Mouse (Mus musculus): ENCODE results near the gene Rasal1.

Gene Rasal1

DNA sequence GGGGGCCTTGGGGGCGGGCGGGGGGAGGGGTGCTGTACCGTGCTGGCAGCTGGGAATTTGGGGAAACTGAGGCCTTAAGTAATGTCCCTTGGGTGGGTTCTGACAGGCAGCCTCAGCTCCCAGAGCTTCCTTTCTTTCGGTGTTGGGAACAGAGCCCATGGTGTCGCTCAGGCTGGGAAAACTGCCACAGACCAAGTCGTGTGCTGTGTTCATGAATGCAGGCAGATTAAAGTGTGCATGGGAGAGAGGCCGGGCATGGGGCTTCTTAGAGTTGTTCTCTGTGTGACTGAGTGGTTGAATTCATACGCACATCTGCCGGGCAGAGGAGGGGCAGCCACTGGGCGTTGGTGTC lies 26.8 kb upstream of the Rasal1 start:
- no peak for DNase-seq (ENCODE audit: low read depth, low spot score)

DNA sequence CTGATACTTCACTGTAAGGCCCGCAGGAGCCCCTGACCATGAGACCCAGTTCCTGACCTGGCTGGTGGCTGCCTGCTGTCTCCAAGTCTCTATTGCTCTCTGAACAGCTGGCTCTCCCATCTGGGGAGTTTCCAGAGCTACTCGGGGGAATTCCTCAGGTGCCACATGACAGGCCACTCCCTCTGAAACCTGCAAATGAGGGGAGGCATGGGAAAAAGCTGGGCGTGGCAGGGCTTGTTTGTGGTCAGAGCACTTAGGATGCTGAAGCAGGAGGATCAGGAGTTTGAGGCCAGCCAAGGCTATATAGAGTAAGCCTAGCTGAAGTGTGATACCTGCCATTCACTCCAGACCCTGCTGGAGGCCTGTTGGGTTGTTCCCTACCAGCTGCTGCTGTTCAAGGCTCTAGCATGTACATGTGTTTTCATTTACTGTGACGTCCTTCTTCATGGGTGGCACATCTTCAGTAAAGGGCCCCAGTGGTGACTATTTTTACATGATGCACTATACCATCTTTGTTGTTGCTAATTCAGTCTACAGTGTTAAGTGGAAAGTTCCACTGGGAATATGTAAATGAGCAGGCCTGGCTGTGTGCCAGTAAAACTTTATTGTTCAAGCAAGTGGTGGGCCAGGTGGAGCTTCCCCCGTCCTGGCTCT lies 26.3 kb upstream of the Rasal1 start:
- DNase-seq (ENCODE audit: low read depth, low spot score) = peak; percentile 79

DNA sequence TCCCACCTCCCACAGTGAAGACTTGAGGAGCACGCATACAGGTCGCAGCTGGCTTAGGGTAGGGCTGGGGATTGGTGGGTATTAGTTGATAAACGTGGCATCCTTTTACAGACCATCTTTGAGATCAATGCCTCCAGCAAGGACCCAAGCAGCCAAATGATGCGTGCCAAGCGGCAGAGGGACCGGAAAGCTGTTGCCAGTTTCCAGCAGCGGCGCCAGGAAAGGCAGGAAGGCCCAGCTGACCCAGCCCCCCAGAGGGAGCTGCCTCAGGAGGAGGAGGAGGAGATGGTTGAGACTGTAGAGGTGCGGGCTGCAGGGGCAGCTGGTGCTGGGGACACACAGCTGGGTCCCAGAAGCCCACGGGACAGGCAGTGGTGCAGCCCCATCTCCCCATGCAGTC lies 24.2 kb upstream of the Rasal1 start:
- no peak for DNase-seq (ENCODE audit: low read depth, low spot score)

DNA sequence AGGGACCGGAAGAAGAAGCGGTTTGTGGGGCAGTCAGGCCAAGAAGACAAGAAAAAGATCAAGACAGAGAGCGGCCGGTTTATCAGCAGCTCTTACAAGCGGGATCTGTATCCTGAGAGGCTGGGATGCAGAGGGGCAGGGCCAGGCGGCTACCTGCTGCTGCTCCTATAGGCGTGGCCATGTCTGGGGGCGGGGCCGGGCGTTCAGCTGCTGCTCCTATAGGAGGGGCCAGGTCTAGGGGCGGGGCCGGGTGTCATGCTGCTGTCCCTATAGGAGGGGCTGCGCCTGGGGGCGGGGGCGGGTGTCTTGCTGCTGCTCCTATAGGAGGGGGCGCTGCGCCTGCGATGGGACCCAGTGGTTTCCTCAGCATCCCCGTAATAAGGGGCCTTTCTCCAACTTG lies 22.2 kb upstream of the Rasal1 start:
- DNase-seq (ENCODE audit: low read depth, low spot score) = peak; percentile 98

DNA sequence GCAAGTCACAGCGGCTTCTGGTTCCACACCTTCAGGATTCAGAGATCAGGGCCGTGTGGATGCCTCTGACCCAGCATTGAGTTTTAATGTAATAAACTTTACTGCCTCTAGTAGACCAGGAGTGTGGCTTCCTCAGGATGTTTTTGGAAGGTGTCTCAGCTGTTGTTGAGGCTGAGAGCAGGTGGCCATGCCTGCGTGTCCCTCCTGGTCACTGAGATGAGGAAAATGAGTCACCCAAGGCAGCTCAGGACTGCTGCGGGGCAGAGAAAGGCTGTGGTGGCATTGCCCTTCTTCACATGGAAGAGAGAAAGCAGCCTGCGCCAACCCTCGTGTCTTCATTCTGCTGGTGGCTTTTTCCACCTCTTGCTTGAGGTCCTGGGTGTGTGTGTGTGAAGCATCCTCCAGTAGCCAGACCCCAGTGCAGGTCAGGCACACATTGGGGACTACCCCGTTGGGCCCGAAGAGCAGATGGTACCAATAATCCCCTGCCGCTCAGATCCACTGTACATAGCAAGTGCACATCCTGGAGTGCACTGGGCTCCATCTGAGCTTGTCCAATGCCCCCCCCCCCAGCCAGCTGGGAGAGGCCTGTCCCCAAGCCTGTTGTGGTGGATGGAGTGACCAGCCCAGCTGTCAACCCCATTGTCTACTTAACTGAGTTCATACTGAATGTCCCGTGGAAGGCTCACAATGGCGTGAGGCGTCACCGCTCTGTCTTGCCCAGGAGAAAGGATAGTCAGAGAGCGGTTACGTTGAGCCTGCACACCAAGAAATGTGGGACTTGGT lies 20.9 kb upstream of the Rasal1 start:
- no peak for DNase-seq (ENCODE audit: low read depth, low spot score)

DNA sequence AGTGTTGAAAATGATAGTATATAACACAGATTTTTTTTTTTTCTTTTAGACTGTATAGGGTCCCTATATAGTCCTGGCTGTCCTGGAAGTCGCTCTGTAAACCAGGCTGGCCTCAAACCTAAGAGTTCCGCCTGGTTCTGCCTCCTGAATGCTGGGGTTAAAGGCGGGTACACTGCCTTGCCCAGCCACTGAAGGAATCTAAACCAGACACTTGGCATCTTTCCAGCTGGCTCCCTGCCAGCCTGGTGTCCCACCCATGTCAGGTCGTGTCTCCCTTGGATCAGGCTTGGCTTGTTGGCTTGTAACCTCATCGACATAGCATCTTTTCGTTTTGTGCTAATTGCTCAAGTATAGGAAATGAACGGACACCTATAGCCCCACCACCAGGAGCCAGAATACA lies 20.0 kb upstream of the Rasal1 start:
- peak; percentile 56 for DNase-seq (ENCODE audit: low read depth, low spot score)

DNA sequence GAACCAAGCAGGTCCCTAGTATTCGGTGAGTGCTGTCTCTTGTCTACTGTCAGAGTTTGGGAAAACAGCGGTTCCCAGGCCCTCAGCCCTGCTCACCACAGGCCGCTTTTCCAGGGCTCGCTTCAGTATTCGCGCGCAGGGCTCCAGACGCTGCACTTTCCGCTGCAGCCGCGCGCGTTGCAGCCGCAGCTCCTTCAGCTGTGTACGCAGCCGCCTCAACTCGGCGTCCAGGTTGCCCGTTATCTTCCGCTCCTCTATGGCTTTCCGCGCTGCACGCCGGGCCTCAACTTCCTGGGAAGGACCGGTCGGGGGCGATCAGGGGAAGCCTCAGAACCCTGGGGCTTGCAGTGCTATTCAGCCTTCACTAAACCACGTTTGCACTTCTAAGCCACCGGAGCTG lies 17.5 kb upstream of the Rasal1 start:
- DNase-seq (ENCODE audit: low read depth, low spot score) = peak; percentile 50

DNA sequence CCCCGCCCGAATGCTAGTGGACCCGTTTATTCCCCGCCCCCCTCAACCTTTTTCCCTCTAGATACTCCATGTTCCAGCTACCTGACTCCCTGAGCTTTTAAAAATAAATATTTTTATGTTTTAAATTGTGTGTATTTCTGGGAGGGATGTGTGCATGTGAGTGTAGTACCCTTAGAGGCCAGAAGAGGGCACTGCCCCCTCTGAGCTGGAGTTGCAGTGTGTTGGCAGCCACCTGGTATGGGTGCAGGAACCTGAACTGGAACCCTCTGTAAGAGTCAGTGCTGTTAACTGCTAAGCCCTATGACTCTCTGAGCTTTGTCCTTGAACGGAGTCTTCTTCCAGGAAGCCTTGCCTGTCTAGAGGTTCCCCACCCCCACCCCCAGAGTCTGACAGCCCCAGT lies 16.7 kb upstream of the Rasal1 start:
- peak; percentile 50 for DNase-seq (ENCODE audit: low read depth, low spot score)

DNA sequence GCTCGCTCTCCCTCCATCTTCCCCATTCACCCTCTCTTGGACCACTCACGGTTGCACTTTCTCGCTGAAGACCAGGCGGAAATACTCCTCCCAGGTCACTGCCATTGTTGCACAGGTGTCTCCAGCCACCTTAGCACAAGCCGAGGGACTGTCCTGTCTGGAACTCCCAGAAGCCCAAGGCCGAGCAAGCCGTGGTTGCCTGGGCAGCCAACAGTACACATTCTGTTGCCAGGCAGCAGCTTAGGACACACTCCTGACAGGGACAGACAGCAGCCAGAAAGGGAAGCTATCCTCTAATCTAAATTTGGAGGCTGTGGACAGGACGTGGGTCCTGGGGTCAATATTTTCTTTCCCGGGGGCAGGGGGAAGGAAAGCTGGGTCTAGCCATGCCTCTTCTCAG lies 14.5 kb upstream of the Rasal1 start, which contains the start of gene Cfap73:
Gene Cfap73 (minus strand): TSS at position 105 of the 400 bp plus-strand sequence.
- DNase-seq (ENCODE audit: low read depth, low spot score) = no peak

DNA sequence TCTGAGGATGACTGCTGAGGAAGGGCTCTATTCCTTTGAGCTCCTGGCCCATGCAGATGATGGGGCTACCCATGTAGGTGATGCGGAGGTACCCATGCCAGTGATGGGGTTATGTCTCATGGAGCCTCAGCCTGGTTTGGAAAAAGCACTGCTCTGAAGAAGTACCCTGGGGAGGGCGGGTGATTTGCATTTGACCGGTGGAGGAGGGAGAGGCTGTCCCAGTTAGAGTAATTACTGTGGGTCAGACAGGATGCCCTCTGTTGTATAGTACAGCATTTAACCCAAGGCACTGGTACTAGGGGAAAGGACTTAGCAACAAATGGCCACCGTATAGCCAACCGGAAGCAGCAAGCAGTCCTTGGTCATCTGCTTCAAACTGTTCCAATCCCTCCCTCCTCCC lies 13.8 kb upstream of the Rasal1 start:
- no peak for DNase-seq (ENCODE audit: low read depth, low spot score)

DNA sequence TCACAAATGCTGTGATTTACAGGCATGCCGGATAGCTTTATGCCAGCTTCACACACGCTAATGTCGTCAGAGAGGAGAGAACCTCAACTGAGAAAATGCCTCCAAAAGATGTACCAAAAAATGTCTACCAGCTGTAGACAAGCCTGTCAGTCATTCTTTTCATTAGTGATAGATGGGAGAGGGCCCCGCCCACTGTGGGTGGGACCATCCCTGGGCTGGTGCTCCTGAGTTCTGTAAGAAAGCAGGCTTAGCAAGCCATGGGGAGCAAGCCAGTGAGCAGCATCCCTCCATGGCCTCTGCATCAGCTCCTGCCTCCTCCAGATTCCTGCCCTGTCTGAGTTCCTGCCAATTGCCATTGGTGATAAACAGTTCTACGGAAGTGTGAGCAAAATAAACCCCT lies 13.0 kb upstream of the Rasal1 start:
- DNase-seq (ENCODE audit: low read depth, low spot score) = peak; percentile 72

DNA sequence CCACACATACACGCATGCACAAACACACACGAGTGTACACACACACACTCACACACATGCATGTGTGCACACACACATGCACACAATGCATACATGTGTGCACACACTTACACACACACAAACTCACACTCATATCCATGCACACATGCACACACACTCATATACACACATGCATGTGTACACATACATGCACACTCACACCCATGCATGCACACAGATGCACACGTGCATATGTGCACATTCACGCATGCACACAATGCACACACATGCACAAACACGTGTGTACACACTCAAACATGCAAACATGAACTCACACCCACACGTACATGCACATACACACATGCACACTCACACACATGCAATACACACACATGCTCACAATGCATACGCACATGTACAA lies 8.5 kb upstream of the Rasal1 start:
- DNase-seq (ENCODE audit: low read depth, low spot score) = no peak

DNA sequence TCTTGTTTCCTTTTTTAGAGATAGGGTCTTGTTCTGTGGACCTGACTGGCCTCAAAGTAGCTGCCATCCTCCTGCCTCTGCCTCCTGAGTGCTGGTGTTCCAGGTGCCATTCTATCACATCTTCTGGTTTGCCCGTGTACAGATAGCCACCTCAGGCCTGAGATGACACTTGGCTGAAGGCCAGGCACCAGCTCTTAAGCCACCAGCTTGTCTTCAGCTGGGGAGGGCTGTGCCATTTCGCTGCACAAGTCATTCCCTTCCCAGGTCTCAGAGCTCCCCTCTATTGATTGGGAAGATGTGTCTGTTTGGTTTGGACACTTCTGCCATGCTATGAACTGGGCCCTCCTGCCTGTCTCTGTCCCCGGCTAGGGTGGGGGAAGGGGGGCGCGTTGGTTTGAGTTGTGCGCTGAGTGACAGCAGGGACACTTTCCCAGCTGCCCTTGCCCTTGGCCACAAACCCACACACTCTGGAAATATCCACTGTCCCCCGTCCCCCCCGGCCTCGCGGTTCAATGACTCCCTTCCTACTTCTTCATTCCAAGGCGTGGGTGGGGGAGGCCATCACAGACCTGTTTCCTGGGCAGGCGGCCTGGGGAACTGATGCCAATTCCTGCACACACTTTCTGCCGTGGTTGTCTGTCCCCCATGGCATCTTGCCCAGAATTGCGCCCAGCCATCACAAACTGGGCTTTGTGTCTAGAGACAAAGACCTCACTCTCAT lies 5.1 kb upstream of the Rasal1 start:
- no peak for DNase-seq (ENCODE audit: low read depth, low spot score)

DNA sequence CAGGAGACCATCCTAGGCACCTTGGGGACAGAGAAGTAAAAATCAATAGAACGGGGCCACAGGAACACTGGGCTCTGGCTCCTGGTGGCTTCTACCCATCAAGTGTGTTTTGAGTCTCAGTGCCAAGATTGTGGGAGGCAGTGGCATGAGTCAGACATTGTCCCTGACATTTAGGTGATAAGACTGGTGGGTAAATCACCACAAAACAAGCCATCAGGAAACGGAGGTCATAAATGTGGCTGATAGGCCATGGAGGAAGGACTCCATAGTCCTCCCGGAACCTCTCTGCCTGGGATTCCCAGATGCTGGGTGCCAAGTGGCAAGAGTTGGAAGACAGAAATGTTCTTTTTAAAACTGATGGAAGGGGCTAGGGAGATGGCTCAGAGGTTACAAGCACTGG lies 4.4 kb upstream of the Rasal1 start:
- no peak for DNase-seq (ENCODE audit: low read depth, low spot score)

DNA sequence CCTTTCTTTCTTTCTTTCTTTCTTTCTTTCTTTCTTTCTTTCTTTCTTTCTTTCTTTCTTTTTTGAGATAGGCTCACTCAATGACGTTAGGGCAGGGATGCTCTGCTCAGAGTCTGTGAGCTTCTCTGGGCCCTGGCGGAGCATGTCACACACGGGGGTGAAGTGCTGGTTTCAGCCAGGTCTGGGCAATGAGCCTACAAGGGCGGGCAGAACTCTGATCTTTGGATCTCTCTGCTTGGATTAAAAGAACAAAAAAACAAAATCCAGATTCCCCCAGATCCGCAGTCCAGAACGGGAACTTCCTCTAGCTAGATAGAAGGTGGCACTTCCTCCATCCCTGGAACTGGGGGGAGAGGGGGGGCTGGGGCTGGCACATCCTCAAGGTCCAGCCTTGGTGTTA lies 2.8 kb upstream of the Rasal1 start:
- DNase-seq (ENCODE audit: low read depth, low spot score) = no peak

DNA sequence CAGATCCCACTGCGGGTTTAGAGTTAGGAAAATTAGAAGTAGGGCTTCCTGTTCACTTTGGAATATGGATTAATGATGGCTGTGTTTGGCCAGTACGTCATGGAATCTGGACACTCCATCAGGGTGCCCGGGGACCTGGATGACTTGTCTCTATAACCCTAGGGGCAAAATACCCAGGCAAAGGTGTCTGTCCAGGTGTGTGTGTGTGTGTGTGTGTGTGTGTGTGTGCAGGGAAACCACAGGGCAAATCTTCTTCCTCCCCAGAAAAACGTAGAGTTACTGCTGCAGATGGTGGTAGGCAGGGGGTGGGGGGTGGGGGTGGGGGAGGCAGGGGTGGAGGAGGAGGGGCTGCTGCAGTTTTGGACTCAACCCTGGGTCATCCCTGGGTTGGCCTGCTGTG lies 1.3 kb upstream of the Rasal1 start:
- DNase-seq (ENCODE audit: low read depth, low spot score) = no peak

DNA sequence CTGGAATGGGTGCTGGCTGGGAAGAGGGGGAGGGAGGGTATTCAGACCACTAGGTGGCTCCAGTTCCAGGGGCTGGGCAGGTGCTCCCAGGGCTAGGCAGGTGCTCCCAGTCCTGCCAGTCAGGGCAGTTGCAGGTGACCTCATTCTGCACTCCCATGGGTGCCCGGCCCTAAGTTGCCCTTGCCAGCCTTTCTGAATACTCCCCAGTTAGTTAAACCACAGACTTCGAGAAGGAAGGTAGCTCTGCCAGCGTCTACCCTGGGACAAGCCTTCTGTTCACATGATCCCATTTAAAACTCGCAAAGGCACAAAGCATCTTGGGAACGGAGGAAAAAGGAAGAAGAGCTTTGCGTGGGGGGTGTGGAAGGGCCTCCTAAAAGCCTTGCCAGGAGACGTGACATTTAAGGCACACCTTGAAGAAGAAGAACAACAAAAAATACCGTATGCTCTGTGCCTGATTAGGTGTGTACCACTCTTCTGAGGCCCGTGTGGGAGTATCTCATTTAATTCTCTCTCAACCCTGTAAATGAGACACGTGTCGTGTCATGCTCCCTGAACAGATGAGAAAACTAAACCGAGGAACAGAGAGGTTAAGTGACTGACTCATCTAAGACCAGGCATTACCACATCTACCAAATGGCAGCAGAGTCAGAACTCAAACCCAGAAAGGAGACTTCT lies 659 bp upstream of the Rasal1 start:
- no peak for DNase-seq (ENCODE audit: low read depth, low spot score)

DNA sequence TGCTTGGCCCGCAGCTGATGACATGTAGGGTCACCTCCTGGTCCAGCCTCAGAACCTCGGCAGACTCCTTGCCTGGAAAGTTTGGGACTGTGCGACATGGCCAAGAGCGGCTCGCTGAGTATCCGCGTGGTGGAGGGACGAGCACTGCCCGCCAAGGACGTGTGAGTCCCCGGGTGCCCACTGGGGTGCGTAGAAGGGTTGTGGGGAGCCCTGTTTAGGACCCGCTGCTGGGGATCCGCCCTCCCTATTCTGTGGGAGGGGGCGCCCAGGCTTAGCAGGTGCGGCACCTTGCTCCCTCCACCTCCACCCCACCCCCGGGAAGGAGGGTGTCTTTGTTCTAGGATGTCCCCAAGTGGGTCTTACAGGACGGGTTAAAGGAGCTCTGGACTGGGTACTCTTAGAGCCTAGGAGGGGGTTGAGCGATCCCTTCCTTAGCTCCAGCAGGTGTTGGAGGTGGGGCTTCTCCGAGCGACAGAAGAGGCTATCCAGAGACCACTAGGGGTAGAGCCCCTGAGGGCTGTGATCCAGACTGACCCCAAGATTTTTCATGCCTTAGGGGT lies 842 bp downstream of the Rasal1 start:
- no peak for DNase-seq (ENCODE audit: low read depth, low spot score)

DNA sequence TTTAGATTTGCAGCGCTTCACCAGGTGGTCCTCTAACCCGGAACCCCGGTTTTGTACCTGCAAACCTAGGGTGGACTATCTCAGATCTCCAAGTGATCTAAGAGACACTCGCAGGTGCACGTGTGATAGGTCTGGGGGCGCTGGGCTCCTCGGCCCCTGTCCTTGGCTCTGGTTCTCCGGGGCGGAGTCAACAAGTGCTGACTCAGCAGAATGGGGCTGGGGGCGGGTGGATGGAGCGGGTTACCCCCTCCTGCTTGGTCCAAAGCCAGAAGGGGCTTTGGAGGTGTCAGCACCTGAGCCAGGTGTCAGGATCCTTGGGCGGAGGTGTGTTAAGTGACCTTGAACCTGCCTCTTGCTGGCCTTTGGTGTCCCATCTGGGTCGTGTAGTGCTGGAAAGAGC lies 1.3 kb downstream of the Rasal1 start:
- DNase-seq (ENCODE audit: low read depth, low spot score) = no peak

DNA sequence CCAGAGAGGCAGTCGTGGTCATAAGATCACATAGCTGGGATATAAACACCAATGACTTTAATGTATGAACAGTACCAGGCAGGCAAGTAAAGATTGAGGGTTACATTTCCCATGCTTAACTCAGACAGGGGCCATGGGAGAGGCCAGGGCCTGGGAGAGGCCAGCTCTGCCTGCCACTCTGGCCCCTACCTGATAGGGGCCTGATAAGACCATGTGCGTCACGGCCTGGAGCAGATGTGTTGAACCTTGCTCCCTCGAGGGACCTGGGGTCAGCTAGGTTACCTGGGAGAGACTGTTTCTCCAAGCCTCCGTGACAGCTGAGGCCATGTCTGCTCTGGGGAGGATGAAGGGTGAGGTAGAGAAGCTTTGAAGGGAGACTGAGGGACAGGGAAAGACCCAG lies 2.6 kb downstream of the Rasal1 start:
- DNase-seq (ENCODE audit: low read depth, low spot score) = no peak

DNA sequence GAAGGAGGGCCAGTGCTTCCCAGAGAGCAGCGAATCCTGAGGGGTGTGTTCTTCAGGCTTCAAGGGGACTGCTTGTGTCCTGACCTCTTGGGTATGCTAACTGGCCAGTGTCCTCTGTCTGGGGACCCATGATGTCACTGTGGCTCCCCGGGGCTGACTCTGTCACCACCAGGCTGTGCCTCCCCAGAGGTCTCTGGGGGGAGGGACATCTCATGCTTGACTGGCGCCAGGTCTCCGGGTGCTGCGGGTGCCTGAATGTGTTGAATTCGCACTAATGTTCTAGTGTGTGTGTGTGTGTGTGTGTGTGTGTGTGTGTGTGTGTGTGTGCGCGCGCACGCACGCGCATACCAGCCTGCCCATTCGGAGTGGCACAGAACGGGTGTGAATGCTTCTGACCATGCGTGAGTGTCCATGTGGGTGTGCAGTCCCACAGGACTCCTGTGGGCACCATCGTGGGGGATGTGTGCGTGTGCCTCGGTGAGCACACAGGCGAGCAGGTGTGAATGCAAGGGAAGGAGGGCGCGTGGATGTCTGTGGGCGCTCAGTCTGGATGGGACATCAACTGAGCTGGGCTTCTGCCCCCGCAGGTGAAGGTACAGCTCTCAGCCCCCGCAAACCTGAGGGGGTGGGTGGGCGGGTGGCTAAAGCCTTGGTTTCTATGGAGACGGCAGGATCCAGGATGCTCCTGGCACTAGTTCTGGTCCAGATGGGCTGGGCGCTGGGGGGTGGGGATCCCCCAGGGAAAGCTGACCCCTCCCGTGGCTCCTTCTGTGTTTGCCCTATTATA lies 4.5 kb downstream of the Rasal1 start:
- DNase-seq (ENCODE audit: low read depth, low spot score) = no peak
